Mouse (Mus musculus): ENCODE data around the gene Eya2.

The Eya2 gene

GRCm38 (mm10) chr2:165651031-165651430, 56.2 kb downstream of the Eya2 start:
- no peak for ATAC-seq (ENCODE audit: low TSS enrichment)

DNA sequence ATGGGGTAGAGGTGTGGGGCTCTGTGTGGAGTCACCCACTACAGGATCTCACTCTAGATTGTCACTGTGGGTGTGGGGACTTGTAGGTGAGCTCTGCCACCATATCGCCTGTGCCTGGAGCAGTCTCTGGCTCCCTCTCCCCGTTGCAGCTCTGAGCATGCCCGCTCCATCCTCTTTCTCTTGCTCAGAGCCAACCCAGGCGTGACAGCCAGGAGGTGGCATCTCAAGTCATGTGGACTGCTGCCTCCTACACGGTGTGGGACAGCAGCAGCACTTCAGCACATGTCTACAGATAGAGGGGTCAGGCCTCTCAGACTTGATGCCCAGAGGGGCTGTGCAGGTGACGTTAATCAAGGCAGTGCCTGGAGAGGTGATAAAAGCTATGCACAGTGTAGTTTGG, 57.4 kb downstream of the Eya2 start:
- no peak for ATAC-seq (ENCODE audit: low TSS enrichment)

DNA sequence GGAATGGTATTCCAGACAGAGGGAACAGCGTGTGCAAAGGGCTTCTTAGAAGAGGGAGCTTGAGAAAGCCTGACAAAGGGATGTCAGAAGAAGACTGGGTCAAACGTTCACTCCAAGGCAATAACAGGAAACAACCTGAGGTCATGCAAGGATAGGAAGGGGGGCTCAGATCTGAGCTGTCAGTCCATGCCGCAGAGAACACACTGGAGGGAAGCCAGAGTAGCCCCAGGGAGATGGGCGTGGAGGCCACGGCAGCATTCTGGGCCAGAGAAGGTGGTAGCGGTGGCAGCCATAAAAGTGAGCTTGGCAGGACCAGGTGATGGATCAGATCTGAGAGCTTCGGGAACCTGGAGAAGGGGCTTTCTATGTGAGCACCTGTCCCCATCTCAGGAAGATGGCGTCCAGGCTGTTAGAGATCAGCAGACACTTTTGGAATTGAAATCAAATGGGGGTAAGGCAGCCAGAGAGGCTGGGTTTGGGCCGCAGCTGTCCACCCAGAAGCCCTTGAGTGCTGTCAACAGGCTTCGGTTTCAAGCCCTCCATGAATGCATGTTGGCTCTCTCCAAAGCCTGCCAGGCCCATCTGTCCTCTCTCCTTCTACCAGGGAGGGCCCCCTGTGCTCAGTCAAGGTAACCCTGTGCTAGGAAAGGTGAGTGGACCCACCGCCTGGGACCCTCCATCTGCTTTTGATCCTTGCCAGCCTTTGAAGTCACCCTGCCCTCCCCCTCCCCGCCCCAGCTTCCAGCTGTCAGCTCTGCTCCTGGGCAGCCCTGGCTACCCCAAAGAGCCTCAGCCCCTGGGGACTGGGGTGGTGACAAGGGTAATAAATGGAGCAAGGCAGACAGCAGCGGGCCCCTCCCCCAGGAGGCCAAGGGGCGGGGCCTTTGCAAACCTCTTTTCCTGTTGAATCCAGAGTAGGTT, 58.4 kb downstream of the Eya2 start:
- no peak for ATAC-seq (ENCODE audit: low TSS enrichment)

DNA sequence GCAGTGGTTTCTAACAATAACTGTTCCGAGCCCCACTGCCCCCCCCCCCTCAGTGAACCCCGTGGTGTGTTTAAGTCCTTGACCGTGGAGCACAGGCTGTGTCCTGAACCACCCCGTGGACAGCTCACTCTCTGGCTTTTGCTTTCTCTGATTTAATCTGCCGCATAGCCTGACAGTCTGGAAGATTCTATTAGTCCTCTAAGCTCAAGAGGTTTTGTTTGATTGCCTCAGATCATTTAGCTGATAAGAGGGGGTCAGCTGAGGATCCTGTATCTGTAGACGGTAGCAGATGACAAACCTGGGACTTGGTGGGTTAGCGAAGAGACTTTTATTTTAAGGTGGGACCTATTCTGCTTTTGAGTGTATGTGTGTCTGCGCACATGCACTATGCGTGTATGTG, 59.3 kb downstream of the Eya2 start:
- ATAC-seq (ENCODE audit: low TSS enrichment): no peak

DNA sequence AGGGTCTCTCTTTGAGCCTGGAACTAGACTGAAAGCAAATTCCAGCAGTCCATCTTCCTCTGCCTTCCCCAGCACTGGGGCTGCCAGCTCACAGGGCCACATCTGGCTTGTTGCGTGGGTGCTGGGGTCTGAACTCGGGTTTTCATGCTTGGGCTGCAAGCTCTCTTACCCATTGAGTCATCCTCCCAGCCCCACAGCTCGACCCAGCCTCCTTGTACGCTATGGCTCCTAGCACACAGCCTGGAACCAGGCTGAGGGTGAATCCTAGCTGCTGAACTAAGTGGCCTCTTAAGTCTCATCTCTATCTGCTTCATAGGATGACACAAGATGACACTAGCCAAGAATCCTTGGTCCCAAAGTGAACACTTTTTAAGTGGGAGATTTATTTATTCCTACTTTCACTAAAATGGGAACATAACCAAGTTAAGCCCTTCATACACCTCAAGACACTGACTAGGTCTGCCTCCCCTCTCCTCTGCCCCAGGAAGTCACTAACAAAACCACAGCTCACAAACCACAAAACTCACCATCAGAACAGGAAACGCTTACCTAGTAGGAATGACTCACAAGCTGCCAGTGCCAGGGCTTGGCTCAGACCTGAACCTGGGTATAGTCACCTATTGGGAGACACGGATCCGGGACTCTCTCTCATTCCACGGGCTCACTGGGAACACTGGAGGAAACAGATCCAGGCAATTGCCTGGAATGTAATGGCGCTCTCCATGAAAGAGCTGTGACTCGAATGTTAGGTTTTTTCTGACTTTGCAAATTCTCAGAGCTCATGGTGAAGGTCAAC, 60.1 kb downstream of the Eya2 start:
- no peak for ATAC-seq (ENCODE audit: low TSS enrichment)

DNA sequence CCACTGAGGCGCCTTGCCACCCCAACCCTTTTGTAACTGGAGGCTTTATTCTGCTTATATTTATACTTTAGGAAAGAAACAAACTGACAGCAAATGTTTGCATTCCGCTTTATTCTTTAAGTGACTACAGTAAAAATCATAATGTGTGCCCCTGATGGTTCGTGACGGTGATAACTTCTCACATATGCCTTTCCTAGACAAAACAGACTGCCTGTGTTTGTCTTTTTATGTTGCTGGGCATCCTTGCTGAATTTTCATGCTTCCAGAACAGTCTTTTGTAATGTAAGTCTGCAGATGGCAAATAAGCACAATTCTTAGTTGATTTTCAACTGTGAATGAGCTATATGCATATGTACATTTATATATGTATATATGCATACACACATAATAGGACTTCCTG, 61.7 kb downstream of the Eya2 start:
- no peak for ATAC-seq (ENCODE audit: low TSS enrichment)

GRCm38 (mm10) chr2:165656956-165657355, 62.1 kb downstream of the Eya2 start:
- no peak for ATAC-seq (ENCODE audit: low TSS enrichment)

DNA sequence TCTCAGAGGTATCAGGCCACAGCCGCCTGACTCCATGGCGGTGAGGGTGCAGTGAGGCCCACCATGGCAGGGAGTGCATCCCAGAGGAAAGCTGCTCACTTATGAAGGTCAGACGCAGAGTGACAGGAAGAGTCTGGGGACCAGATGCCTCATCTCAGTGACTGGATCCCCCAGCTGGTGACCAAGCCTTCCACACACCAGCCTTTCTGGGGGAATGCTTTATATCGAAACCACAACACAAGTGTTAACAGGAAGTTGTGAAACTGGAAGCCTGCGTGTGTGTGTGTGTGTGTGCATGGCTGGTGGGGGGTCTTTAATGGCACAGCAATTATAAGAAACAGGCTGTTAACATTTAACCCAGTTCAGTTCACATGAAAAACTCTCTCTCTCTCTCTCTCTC, 64.7 kb downstream of the Eya2 start:
- ATAC-seq (ENCODE audit: low TSS enrichment): no peak

DNA sequence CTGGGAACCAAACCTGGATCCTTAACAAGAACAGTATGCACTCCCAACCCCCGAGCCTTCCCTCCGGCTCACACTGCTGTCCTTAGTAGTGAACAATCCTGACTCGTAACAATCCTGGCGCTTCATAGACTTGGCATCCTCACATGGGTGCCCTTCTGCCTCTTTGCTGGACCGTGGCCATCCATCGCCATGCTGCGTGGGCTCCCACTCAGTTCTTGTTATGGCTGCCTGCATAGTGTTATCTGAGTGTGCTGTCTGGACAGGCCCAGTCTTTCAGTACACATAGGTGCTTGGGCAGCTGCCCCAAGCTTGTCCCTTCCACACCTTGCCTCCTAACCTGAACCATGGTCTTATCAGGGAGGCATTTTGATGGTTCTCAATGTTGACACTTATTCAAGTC, 68.4 kb downstream of the Eya2 start:
- no peak for ATAC-seq (ENCODE audit: low TSS enrichment)

- no peak for ATAC-seq (ENCODE audit: low TSS enrichment)
These were observed 69.8 kb downstream of the Eya2 start for GRCm38 (mm10) chr2:165664648-165665047.

GRCm38 (mm10) chr2:165665176-165665575, 70.3 kb downstream of the Eya2 start:
- ATAC-seq (ENCODE audit: low TSS enrichment): no peak

GRCm38 (mm10) chr2:165667096-165667495, 72.3 kb downstream of the Eya2 start:
- ATAC-seq (ENCODE audit: low TSS enrichment): no peak

DNA sequence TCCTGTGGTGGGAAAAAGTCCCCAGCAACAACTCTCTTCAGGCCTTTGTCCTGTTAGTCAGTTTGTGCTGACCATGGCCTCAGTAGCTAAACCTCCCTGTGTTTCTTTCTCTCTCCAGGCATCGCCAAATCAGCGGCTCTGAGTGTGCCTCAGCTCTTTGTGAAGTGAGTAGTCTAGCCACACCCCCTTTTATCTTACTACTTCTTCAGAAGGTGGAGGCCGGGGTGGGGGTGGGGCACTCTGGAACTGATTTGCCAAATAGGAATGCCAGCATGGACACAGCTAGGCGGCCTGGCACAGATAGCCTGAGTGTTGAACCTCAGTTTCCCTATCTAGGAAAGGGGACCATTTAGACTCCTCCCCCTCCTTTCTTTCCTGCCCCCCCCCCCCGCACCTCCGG, 87.9 kb downstream of the Eya2 start:
- no peak for ATAC-seq (ENCODE audit: low TSS enrichment)

GRCm38 (mm10) chr2:165687516-165687915, 92.7 kb downstream of the Eya2 start:
- no peak for ATAC-seq (ENCODE audit: low TSS enrichment)

DNA sequence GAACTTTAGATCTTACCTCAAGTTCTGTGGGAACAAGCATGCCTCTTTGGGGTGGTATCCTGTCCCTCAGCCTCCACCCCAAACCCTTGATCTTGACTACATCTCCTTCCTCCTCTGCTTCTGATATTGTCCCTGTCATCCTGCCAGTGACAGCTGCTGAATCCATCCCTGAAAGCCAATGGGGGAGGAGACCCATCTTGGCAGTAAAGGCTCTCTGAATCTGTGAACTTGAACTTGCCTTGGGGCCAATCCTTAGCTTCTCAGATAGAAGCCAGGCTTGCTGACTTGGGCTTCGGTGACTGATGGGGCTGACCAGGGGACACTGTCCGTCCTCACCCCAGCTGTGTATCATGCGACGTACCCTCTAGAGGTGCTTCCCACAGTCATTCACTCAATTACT, 94.1 kb downstream of the Eya2 start:
- no peak for ATAC-seq (ENCODE audit: low TSS enrichment)

DNA sequence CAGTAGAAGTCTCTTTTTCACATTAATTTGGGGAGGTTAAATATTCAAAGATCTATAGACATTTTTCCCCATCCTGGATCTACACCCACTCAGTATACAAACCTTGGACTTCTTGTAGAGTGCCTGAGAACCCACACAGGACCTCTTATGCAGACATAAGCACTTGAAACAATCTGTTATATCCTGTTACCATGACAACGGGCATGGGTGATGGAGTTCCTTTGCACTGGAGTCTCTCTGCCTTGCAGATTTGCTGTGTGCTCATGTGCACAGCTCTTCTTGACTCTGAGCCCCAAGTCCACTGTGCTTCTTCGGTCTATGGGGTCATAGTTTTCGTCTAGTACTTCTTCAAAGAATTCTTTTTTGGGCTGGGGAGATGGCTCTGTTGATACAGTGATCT, 96.2 kb downstream of the Eya2 start:
- ATAC-seq (ENCODE audit: low TSS enrichment): no peak

- ATAC-seq (ENCODE audit: low TSS enrichment): no peak
These were observed 98.3 kb downstream of the Eya2 start for GRCm38 (mm10) chr2:165692944-165693660.

DNA sequence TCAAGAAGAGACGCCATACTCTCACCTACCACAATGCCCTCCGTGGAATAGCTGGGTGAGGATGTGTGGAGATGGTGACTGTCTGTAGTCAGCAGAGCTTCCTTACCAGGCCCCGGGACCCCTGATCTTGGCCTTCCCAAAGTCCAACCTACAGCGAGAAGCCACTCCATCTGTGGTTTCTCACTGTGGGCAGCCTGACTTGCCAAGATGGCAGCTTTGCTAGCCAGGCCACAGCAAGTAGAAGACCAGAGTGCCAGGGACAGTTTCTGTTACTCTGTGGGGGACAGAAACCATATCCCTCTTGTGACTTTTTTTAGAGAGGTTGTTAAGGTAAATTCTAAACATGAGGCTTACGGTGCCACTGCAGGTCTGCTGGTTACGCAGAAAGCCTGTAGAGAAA, 99.9 kb downstream of the Eya2 start:
- no peak for ATAC-seq (ENCODE audit: low TSS enrichment)

DNA sequence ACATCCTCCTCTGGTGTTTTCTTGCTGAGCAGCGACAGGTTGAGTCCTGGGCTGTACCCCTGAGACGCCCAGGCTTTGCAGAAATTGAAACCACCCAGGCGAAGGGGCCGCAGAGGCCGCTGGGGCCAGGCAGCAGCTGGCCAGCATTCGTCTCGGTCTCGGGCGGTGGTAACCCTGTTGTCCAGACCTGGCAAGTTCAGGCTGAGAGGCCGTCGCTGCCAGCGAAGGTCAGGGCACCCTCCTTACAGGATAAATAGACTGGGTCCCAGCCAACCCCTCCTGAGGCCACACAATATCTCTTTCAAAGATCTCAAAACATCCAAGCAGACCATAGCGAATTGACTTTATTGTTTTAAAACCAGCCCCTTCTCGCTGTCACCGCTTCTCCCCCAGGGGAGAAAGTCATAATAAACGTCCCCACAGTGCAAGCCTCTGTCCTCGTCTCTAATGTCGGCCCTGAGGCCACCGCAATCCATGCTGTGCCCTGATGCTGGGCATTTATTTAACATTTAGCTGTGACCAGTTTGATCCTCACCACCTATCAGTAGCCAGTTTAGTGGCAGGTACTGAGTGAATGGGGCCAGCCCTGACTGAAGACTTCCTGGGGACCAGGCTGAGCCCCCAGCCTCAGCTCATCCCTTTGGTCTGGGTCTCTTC, 105.5 kb downstream of the Eya2 start:
- ATAC-seq (ENCODE audit: low TSS enrichment): no peak

- ATAC-seq (ENCODE audit: low TSS enrichment): no peak
These were observed 108.4 kb downstream of the Eya2 start for GRCm38 (mm10) chr2:165703033-165703805.

GRCm38 (mm10) chr2:165708266-165708665, 113.4 kb downstream of the Eya2 start:
- ATAC-seq (ENCODE audit: low TSS enrichment): no peak

All from frontal cortex, adult (tissue).